Mouse (Mus musculus): ENCODE data around the gene Tcf20.

Gene Tcf20

GRCm38 (mm10) chr15:82921559-82921958 is 66.1 kb downstream of the Tcf20 start:
- no peak for DNase-seq

GRCm38 (mm10) chr15:82920895-82921515 is 66.7 kb downstream of the Tcf20 start:
- DNase-seq: peak; percentile 85

GRCm38 (mm10) chr15:82917965-82918364 is 69.7 kb downstream of the Tcf20 start:
- DNase-seq: no peak

GRCm38 (mm10) chr15:82917207-82917844 is 70.3 kb downstream of the Tcf20 start:
- DNase-seq: no peak

- DNase-seq: no peak
Measured at GRCm38 (mm10) chr15:82914455-82914854, 73.2 kb downstream of the Tcf20 start.

- no peak for DNase-seq
Measured at GRCm38 (mm10) chr15:82911965-82912337, 75.7 kb downstream of the Tcf20 start.

- no peak for DNase-seq
Measured at GRCm38 (mm10) chr15:82911001-82911964, 76.4 kb downstream of the Tcf20 start.

GRCm38 (mm10) chr15:82910596-82910995 is 77.1 kb downstream of the Tcf20 start:
- DNase-seq: no peak

GRCm38 (mm10) chr15:82909791-82910190 is 77.9 kb downstream of the Tcf20 start:
- DNase-seq: no peak

GRCm38 (mm10) chr15:82908521-82908920 is 79.2 kb downstream of the Tcf20 start:
- DNase-seq: no peak

GRCm38 (mm10) chr15:82907306-82907705 is 80.4 kb downstream of the Tcf20 start:
- no peak for DNase-seq

- DNase-seq: peak; percentile 33
Measured at GRCm38 (mm10) chr15:82906574-82907061, 81.1 kb downstream of the Tcf20 start.

- no peak for DNase-seq
Measured at GRCm38 (mm10) chr15:82905431-82906395, 82.0 kb downstream of the Tcf20 start.

GRCm38 (mm10) chr15:82904526-82904925 is 83.1 kb downstream of the Tcf20 start:
- no peak for DNase-seq

- no peak for DNase-seq
Measured at GRCm38 (mm10) chr15:82902521-82902920, 85.2 kb downstream of the Tcf20 start.

GRCm38 (mm10) chr15:82901306-82901705 is 86.4 kb downstream of the Tcf20 start:
- peak; percentile 35 for DNase-seq

- no peak for DNase-seq
Measured at GRCm38 (mm10) chr15:82900331-82900730, 87.3 kb downstream of the Tcf20 start.

- DNase-seq: peak; percentile 90
Measured at GRCm38 (mm10) chr15:82899676-82900301, 87.9 kb downstream of the Tcf20 start.

- DNase-seq: peak; percentile 59
Measured at GRCm38 (mm10) chr15:82898740-82899675, 88.7 kb downstream of the Tcf20 start.

- DNase-seq: no peak
Measured at GRCm38 (mm10) chr15:82898141-82898739, 89.4 kb downstream of the Tcf20 start.
